Mouse (Mus musculus) left cerebral cortex, postnatal 36 days (tissue): ENCODE measurements around the gene Pdgfd. TPM values are rescaled to one million over a fixed set of nuclear protein-coding genes. Genes with fewer than 3 reads are reported as not detected.
"Not testable (repeated sequence)": the region's sequence is repeated elsewhere in the genome, so short reads cannot be mapped to it uniquely, and the experiment has no call there.

Experiments
- DNase-seq, 2 experiments: peaks; one replicate each; pipeline ENCODE4 v3.0.0; 2021 to 2022; ENCODE audit warnings: low spot score in 2 of 2, mixed read lengths in 1 of 2
- intact Hi-C: fragments of 180-260 bp; cut with DNase I; formaldehyde crosslinking; loops from one replicate; pipeline ENCODE4 v1.15.1; 2025
- total RNA-seq, 2 experiments: library from RNA; stranded (reverse); gene quantifications; 2 replicates each; pipeline ENCODE4 v1.2.3; 2021

Gene Pdgfd
- total RNA-seq: 1 to 10 TPM; 2.5 to 2.7 TPM

DNA sequence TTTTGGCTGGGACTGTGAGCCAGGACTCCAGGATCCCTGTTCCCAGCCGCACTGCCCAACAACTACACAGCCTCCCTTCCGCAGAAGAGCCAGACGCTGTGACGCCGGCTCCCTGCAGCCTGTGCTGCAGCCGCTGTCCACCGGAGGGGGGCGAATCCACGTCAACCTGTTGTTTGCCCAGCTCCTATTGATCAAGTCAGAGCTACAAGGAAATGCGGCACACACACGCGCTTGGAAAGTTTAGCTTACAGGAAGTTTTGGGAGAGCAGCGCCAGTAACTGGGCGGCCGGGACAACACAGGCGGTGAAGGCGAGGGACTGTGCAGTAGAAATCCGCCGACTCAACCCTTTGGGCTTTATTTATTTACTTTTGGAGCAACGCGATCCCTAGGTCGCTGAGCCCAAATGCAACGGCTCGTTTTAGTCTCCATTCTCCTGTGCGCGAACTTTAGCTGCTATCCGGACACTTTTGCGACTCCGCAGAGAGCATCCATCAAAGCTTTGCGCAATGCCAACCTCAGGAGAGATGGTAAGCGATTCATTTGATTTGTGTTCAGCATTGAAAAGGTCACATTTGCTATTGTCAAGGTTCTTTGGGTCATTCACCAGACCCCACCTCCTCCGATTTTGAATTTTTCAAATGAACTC, at the start of gene Pdgfd:
TSS of gene Pdgfd (plus strand) at position 194 of the 647 bp plus-strand sequence.
- intact Hi-C loops: no loop called here
- peak in 1 of 2 experiments; percentile 3 for DNase-seq

DNA sequence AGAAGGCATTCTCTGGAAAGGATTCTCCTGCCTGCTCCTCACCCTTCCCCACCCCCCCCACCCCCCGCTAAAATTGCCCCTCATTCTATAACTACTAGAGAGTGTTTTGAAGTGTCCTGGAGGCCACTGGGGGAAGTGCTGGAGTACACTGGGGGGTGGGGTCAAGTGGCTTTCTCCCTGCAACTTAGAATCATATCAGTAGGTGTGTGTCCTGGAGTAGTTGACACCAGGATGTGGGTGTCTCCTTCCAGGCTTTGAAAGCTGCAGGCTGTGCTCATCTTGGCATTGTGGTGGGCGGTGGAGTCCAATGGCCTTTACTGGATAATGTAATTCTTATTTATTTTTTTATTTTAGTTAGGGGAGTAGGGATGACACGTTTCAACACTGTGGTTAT, 651 bp downstream of the Pdgfd start:
- intact Hi-C loops: no loop called here

DNA sequence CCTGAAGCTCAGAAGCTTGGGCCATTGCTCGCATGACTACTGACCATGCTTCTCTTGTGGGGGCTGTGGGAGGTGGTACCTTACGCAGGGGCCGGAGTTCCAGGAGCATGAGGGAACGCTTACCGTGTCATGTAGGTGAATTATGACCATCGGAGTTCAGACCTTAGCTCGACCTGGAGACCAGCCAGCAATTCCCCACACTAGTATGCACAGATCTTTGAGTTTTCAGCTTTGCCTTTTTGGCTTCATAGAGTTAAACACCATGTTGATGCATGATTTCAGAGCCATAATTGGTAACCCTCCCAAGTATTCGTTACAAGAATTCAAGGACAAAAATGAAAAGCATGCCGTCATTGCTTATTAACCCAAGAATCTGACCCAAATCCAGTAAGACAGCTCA, 2.6 kb downstream of the Pdgfd start:
- no peak for DNase-seq
- intact Hi-C loops: no loop called here

More for the DNA sequence above, 651 bp downstream of the Pdgfd start:
- no peak for DNase-seq

DNA sequence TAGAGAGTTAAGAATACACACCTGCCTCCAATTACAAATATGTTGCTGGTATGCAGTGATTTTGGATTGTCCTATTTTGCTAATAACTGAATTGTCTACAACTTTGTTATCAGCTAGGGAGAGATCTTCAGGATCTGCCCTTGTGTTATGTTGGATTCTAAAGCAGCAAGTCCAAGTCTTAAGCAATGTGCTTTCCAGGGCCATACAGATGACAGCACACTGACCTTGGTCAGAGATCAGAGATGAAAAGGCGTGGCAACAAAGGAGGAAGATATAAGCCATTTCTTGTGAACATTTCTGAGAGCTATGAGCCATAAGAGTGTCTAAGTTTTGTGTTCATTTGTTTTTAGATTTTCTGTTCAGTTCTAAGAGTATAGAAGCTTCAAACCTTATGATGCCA, 4.9 kb downstream of the Pdgfd start:
- intact Hi-C loops: no loop called here
- DNase-seq: no peak

DNA sequence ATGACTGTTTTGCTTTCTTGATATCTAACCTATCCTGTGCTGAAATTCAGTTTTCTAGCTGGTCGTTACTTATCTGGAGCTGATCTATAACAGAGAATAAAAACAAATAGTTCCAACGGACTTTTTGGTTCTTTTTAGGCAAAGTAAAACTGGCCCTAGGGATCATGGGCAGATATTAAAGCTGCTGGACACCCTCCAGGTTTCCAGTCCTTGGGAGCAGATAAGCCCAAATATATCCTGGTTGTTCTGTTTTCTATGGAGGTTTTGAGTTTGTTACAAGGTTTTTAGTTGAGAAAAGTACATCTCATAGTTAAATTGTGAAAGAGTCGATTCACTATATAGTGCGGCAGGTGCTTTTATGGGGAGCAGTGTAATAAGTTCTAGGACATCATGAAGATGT, 7.3 kb downstream of the Pdgfd start:
- intact Hi-C loops: no loop called here
- DNase-seq: no peak

DNA sequence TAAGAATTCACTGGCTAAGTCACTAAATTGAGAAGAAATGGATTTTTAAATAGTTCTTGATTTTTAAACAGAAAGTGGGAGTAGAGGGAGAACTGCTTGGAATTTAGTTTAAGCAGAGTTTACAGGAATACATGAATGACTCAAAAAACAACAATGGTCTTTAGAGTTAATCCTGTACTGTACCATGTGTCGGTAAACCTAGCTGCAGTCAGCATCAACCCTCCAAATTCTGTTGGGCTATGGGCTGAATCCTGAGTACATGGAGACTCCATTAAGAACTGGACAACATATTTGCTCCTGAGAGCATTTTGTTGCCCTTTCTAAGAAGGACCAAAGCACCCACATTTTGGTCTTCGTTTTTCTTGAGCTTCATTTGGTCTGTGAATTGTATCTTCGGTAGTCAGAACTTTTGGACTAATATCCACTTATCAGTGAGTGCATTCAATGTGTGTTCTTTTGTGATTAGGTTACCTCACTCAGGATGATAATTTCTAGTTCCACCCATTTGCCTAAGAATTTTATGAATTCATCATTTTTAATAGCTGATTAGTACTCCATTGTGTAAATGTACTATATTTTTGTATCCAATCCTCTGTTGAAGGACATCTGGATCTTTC, 14.0 kb downstream of the Pdgfd start:
- intact Hi-C loops: no loop called here
- DNase-seq: no peak

DNA sequence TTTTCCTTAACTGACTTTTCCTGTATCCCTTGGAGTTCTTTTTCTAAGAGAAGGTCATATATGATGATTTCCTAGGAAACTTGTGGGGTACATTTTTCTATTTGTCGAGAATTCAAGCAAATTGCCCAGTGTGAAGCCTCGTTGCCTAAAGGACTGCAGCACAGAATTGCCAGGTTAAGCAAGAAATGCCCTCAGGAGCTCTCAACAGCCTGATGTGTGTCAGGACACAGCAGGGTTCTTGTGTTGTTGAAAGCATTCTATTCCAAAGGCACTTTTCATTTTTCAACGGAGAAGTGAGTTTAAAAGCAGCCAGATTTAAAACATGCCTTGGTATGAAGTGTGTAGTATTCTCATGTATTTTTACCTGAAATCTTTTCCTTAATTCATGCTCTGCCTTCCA, 19.6 kb downstream of the Pdgfd start:
- DNase-seq: no peak
- intact Hi-C loops: no loop called here

DNA sequence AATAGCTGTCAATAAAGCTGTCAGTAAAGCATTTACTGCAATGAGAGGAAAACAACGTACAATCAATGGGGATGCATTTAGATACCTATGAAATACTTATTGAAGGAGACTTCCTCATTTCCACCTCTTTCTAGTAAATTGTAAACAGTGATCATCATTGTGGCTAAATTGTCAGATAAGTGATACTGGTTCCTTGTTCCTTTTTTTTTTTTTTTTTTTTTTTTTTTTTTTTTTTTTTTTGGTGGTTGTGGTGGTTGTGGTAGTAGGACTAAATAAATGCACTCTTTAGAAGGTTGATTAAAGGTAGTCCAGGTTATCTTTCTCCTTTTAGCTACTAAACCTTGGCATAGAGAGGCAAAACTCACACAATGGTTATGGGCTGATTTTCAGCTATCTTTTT, 25.0 kb downstream of the Pdgfd start:
- intact Hi-C loops: no loop called here
- no peak for DNase-seq

DNA sequence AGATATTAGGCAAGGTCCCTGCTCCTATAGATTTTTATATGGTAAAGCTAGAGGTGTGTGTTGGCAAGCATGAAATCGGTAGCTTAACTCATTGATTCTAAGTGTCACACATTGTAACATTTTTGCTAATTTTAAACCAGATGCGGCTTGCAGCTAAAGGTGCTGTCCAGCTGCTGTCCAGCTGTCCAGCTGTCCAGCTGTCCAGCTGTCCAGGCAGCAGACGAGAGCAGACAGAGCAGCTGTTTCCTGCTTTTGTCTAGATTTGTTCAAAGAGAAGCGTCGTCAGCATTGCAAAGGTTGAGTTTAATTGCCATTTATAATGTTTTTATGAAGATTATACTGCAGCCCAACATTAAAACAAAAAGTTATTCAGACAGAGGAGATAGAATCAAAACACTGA, 44.5 kb downstream of the Pdgfd start:
- intact Hi-C loops: no loop called here
- DNase-seq: no peak

DNA sequence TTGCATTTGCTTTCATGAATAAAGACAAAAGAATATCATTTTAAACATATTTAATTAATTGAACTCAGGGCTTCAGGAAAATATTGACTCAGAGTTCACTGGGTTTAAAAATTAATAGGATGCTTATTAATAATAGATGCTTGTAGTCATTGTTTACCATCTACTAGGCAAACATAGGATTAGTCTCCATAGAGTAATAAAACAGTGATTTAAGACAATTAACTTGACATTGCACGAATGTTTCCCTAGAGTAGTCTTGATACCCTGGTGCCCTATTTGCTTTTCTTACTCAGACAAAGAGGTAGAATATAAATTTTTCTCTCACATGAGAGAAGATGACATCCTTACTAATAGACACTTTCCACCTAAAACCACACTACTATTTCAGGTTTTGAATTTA, 49.1 kb downstream of the Pdgfd start:
- intact Hi-C loops: no loop called here
- DNase-seq: no peak

DNA sequence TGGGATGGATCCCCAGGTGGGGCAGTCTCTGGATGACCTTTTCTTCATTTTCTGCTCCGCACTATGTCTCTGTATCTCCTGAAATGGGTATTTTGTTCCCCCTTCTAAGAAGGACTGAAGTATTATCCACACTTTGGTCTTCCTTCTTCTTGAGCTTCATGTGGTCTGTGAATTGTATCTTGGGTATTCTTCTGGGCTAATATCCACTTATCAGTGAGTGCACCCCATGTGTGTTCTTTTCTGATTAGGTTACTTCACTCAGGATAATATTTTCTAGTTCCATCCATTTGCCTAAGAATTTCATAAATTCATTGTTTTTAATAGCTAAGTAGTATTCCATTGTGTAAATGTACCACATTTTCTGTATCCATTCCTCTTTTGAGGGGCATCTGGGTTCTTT, 67.6 kb downstream of the Pdgfd start:
- DNase-seq, intact Hi-C loops: not testable (repeated sequence)

DNA sequence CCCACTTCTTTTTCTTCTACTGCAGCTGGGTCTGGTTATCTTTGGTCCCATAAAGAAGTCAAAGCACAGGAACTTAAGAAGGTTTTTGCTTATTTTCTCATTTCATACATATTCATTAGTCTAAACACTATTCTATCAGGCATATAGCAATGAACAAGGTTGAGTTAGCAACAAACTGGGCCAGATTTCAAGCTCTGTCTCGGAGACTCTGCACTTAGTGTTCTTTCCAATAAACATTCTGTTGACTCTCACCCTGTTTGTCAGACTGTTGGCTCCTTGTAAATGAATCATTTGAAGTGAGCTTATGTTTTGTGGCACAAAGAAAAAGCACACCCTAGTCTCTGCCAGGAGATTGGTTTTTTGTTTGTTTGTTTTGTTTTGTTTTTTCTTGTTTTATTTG, 81.9 kb downstream of the Pdgfd start:
- DNase-seq: no peak
- intact Hi-C loops: no loop called here

DNA sequence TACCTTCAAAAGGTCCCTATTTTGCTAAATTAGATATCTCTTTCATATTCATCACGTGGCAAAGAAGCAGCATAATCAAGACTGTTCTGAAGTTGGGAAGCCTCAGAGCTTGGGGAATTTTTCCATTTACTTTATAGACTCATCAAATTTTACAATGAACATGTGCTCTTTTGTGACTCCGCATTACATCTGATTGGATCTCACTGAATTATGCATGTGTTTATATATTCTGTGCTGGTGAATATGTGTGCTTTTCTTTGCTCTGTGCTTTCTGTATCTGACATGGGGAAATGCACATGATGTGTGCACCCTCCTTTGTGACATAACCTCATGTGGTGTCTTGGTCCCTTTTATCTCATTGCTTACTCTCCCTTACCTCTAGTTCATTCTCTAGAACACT, 83.6 kb downstream of the Pdgfd start:
- intact Hi-C loops: no loop called here
- DNase-seq: no peak

DNA sequence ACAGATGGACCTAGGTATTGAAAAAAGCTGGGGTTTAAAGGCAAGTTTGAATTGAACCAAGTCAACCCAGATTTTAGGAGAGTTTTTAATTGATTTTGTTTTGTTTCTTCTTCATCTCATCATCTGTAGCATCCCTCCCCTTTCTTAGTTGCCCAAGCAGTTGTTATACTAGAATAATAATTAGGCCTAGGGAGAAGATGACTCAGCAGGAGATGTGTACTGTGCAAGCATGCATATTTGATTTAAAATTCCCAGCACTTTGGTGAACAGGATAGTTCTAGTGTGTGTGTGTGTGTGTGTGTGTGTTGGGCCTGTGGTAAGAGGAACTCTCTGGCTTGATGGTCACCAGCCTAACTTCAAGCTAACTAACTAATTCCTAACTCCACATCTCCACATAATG, 88.7 kb downstream of the Pdgfd start:
- intact Hi-C loops: no loop called here
- no peak for DNase-seq

DNA sequence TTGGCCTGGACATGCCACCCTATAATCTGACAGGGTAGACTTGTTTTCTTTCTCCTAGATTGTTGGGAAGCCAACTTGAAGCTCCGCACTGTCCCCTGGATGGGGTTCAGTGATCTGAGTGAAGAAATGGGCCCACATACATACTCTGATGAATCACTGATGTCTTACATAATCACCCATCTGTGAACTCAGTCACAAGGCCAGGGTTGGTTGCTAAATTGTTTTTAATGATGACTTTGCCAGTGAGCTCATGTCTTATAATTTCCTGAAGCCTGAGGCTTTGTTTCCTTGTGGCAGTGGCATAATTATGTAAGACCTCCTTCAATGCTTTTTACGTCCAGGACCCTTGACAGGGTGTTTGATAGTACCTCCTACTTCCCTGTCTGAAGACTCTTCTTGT, 96.4 kb downstream of the Pdgfd start:
- no peak for DNase-seq
- intact Hi-C loops: no loop called here

DNA sequence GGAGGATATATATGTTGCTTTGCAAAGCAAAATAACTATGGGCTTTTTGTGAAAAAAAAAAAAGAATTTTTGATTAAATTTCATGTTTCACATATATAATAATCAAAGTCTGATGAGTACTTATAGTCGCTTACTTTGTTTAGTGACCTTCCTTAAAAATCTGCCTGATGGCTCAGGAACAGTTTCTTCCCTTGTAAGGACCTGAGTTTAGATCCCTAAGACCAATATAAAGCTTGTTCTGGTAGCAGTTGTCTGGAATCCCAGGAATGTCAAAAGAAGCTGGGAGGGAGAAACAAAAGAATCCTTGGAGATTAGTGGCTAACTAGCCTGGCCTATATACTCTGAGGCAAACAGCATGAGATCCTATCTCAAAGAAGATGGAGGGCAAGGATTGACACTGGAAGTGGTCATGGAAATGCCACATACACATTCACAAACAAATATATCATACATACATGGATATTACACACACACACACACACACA, 101.5 kb downstream of the Pdgfd start, which contains the start of gene Ddi1:
TSS of gene Ddi1 (minus strand) at position 51 of the 485 bp plus-strand sequence.
- no peak for DNase-seq
- intact Hi-C loops: no loop called here

DNA sequence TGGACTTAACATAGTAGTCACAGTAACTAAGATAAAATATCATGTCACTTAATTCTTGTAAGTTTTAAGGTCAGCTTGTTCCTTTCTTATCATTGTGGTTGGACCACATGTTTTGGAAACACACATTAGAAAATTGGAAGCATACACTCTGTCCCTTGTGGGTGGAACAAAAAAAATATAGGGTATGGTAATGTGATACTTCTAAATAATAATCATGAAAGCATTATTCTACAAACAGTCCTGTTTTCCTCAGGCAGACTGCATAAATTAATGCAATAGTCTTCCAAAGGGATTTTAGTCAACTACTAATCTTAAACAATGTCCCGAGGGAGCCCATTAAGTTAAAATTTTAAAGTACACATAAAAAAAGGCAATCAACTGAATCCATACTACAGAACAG, 108.0 kb downstream of the Pdgfd start:
- intact Hi-C loops: no loop called here
- DNase-seq: no peak

DNA sequence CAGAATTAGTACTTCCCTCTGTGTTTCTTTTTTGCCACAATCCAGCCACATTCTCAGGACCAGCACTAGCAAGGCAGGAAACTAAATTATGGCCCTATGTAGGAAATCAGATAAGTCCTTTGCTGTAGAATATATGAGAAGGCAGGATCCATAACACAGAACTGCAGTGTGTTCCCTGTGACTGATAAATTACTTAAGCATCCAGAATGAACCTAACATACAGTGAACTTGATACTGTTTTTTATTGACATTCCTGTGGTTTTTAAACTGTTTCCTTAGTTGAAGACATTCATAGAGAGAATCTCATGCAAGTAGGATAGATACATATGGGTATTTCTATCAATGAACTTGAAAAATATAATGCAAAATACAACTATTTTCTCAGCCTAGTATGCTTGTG, 109.1 kb downstream of the Pdgfd start:
- intact Hi-C loops: no loop called here
- no peak for DNase-seq

DNA sequence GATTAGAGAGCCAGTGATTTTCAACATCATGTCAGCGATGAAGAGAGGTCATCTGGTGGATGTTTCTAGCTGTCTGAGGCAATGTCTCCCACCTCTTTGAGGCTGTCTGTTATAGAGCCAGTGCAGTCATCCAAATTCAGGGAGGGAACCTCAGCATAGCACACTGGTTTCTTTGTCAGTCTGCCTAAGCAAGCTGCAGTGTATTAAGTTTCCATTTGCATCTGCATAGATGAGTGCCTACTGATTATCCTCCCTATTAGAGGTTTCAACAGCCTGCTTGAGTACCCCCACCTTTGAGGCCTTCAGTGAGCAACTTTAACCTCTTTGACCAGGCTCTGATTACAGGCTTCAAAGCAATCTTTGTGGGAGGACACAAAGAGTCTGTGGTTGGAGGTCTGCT, 118.4 kb downstream of the Pdgfd start:
- DNase-seq: no peak
- intact Hi-C loops: no loop called here

DNA sequence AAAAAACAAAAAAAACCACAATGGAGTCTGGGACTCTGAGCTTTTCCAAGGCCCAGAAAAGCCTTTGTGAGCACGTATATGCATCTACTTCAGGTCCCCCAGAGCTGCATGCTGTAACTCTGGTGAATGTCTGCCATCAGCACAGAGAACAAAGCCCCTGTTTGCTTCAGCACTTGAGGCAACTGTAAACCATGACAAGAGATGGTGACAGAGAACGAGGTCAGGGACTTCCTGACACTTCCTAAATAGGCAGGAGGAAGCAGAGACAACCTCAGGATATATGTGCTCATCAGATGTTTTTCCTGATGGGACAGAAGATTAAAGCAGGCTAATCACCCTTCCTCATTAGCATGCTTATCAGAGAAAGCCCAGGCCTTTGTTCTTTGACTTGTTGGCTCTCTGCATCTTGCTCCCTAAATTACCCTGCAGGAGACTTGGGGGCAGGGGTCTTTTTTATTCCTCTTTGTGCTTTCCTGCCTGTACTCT, 120.9 kb downstream of the Pdgfd start:
- no peak for DNase-seq
- intact Hi-C loops: no loop called here

DNA sequence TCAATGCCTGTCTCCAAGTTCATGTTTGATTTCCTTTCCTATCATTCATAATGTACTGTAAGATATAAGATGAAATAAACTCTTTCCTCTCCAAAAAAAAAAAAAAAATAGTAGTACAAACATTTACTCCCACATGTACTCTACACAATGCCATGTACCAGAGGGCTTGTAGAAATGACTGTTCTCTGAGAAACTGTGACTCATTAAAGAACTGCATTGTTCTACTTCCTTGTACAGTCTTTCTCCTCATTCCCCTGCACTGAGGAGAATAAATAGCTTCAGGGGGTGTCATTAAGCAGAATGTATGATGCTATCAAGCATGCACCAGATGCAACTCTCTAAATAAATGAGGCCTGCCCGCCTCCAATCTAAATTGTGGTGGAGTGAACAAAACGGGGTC, 130.2 kb downstream of the Pdgfd start:
- intact Hi-C loops: no loop called here
- no peak for DNase-seq
